ENCODE assay signal across 26 mouse cellular contexts in the genomic region with DNA sequence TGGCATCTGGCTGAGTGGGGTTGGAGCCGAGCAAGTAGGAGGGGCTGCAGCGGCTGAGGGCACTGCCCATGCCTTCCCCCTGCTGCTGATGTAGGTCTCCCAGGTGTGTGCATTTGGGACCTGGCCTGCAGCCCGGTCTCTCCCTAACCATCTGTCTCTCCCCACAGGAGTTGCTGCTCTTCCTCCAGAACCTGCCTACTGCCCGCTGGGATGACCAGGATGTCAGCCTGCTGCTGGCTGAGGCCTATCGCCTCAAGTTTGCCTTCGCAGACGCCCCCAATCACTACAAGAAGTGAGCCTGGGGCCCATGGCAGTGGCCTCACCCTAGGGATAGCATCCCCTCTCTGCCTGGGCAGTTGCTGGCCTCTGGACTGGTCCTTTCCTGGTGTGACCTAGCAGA.
A peak's percentile ranks its signal among the peaks of the same experiment; 100 is the strongest.
DNase-seq lines count a peak whose midpoint lies in the region; ATAC-seq and TF ChIP-seq lines count a peak whose summit lies in the region.
"Had no signal": no experiment of that assay in that cellular context is flagged by ENCODE, and none has a peak within 500 bp of the region (broad histone marks: within the 10 kb centered on the region; RNA-seq: fewer than 3 reads in every experiment).

No protein-coding gene starts in this region.

- no peak for TF ChIP-seq CTCF in hindbrain, postnatal 0 days (IDR thresholded peaks at IDR 0.05; ENCODE audit: low read depth)

- H3K4me2 ChIP-seq in hindbrain, postnatal 0 days (ENCODE audit: low read depth, low read length): no peak overlapping the region
- no peak overlapping the region for H3K4me2 ChIP-seq in heart, embryonic 11.5 days
- H3K4me2 ChIP-seq: forebrain, embryonic 15.5 days; hindbrain, embryonic 13.5 days; kidney, embryonic 15.5 days; limb, embryonic 15.5 days; liver, embryonic 13.5 days; midbrain, embryonic 13.5 days; stomach, embryonic 15.5 days had no signal

- WGBS in hindbrain, embryonic 10.5 days: 96% methylated on average over 7 of the region's 7 CpGs
- 70% methylated on average over 7 of the region's 7 CpGs for WGBS in hindbrain, postnatal 0 days
- 94% methylated on average over 7 of the region's 7 CpGs for WGBS in embryonic facial prominence, embryonic 10.5 days
- 81% methylated on average over 7 of the region's 7 CpGs for WGBS in heart, embryonic 11.5 days (ENCODE audit: insufficient replicate concordance)

- no peaks in the 10 kb centered on the region for H3K36me3 ChIP-seq in hindbrain, embryonic 10.5 days
- no peaks in the 10 kb centered on the region for H3K36me3 ChIP-seq in hindbrain, postnatal 0 days (ENCODE audit: insufficient read depth, low read length)
- no peaks in the 10 kb centered on the region for H3K36me3 ChIP-seq in embryonic facial prominence, embryonic 10.5 days (replicated peaks)
- H3K36me3 ChIP-seq in heart, embryonic 11.5 days (ENCODE audit: control insufficient read depth, insufficient read depth, low read length): no peaks in the 10 kb centered on the region
- H3K36me3 ChIP-seq: forebrain, embryonic 15.5 days; heart, embryonic 10.5 days; hindbrain, embryonic 13.5 days; kidney, embryonic 15.5 days; limb, embryonic 15.5 days; liver, embryonic 13.5 days; midbrain, embryonic 13.5 days; stomach, embryonic 15.5 days had no signal

- DNase-seq in hindbrain, embryonic 10.5 days (ENCODE audit: low spot score): no peak
- no peak for DNase-seq in hindbrain, postnatal 0 days (ENCODE audit: low spot score)
- peak; percentile 65 for DNase-seq in cerebellum, adult 11-12 months
- DNase-seq in cerebellum, adult 9-11 months: peak; percentile 71
- no peak for DNase-seq in embryonic facial prominence, embryonic 10.5 days (ENCODE audit: low spot score)
- no peak for DNase-seq in spleen, adult 12 weeks (ENCODE audit: low spot score)
- no peak for DNase-seq in layer of hippocampus, adult 9-11 months
- DNase-seq: gastrocnemius, postnatal 25 days; heart, adult 11 months; heart, postnatal 36 days; kidney, adult 11 months; kidney, postnatal 25 days; liver, embryonic 13.5 days; lung, adult 18-20 months; lung, postnatal 4 days had no signal

- H3K27ac ChIP-seq in hindbrain, embryonic 10.5 days: peak overlapping the region; percentile 67
- no peak overlapping the region for H3K27ac ChIP-seq in hindbrain, postnatal 0 days
- peak overlapping the region; percentile 51; the same call in 1 of the 2 replicates for H3K27ac ChIP-seq in embryonic facial prominence, embryonic 10.5 days (replicated peaks)
- no peak overlapping the region for H3K27ac ChIP-seq in heart, embryonic 11.5 days (ENCODE audit: low read depth, low read length)
- H3K27ac ChIP-seq: forebrain, embryonic 15.5 days; heart, embryonic 10.5 days; hindbrain, embryonic 13.5 days; kidney, embryonic 15.5 days; left cerebral cortex, adult 2 months; limb, embryonic 15.5 days; liver, embryonic 13.5 days; stomach, embryonic 15.5 days had no signal

- no peaks in the 10 kb centered on the region for H3K9me3 ChIP-seq in hindbrain, embryonic 10.5 days
- no peaks in the 10 kb centered on the region for H3K9me3 ChIP-seq in hindbrain, postnatal 0 days (ENCODE audit: low read length)
- H3K9me3 ChIP-seq in embryonic facial prominence, embryonic 10.5 days: no peaks in the 10 kb centered on the region
- no peaks in the 10 kb centered on the region for H3K9me3 ChIP-seq in heart, embryonic 11.5 days (replicated peaks; ENCODE audit: control insufficient read depth, low read length)
- H3K9me3 ChIP-seq: forebrain, embryonic 15.5 days; heart, embryonic 10.5 days; hindbrain, embryonic 13.5 days; kidney, embryonic 15.5 days; limb, embryonic 15.5 days; liver, embryonic 13.5 days; midbrain, embryonic 13.5 days; stomach, embryonic 15.5 days had no signal

- ATAC-seq in hindbrain, postnatal 0 days: no peak
- ATAC-seq in heart, embryonic 11.5 days (replicated peaks; ENCODE audit: insufficient number of reproducible peaks, low FRiP score, low TSS enrichment): no peak
- ATAC-seq: forebrain, embryonic 15.5 days; lung, postnatal 0 days; midbrain, embryonic 13.5 days had no signal

- H3K27me3 ChIP-seq in hindbrain, embryonic 10.5 days (ENCODE audit: insufficient read depth, poor library complexity, severe bottlenecking): no peaks in the 10 kb centered on the region
- no peaks in the 10 kb centered on the region for H3K27me3 ChIP-seq in hindbrain, postnatal 0 days (ENCODE audit: insufficient read depth, low read length)
- H3K27me3 ChIP-seq in embryonic facial prominence, embryonic 10.5 days (replicated peaks; ENCODE audit: low read depth, poor library complexity, severe bottlenecking): no peaks in the 10 kb centered on the region
- H3K27me3 ChIP-seq in heart, embryonic 11.5 days (ENCODE audit: control insufficient read depth, insufficient read depth, low read length): no peaks in the 10 kb centered on the region; the same call in 1 of the 2 replicates
- H3K27me3 ChIP-seq: forebrain, embryonic 15.5 days; hindbrain, embryonic 13.5 days; kidney, embryonic 15.5 days; limb, embryonic 15.5 days; liver, embryonic 13.5 days; megakaryocyte, embryonic 14.5 days; midbrain, embryonic 13.5 days; stomach, embryonic 15.5 days had no signal

- peaks cover 25% of the 10 kb centered on the region for H3K4me1 ChIP-seq in hindbrain, embryonic 10.5 days (replicated peaks)
- H3K4me1 ChIP-seq in hindbrain, postnatal 0 days (ENCODE audit: insufficient read depth, low read length): 0 out of 2 replicates have a peak, but pooled peaks cover 2% of the 10 kb centered on the region
- H3K4me1 ChIP-seq in embryonic facial prominence, embryonic 10.5 days: peaks cover 29% of the 10 kb centered on the region
- no peaks in the 10 kb centered on the region for H3K4me1 ChIP-seq in heart, embryonic 11.5 days (ENCODE audit: control insufficient read depth, insufficient read depth, low read length)
- H3K4me1 ChIP-seq: forebrain, embryonic 15.5 days; limb, embryonic 15.5 days; liver, embryonic 13.5 days; midbrain, embryonic 13.5 days; stomach, embryonic 15.5 days had no signal

- no peak overlapping the region for H3K4me3 ChIP-seq in hindbrain, embryonic 10.5 days
- no peak overlapping the region for H3K4me3 ChIP-seq in hindbrain, postnatal 0 days (ENCODE audit: low read length)
- no peak overlapping the region for H3K4me3 ChIP-seq in embryonic facial prominence, embryonic 10.5 days
- H3K4me3 ChIP-seq in heart, embryonic 11.5 days (ENCODE audit: low read depth, low read length): no peak overlapping the region
- H3K4me3 ChIP-seq: forebrain, embryonic 15.5 days; heart, embryonic 10.5 days; hindbrain, embryonic 13.5 days; kidney, embryonic 15.5 days; left cerebral cortex, adult 2 months; limb, embryonic 15.5 days; liver, embryonic 13.5 days; megakaryocyte, embryonic 14.5 days; midbrain, embryonic 13.5 days; stomach, embryonic 15.5 days had no signal

- no peak overlapping the region for H3K9ac ChIP-seq in hindbrain, postnatal 0 days (replicated peaks; ENCODE audit: low read length)
- no peak overlapping the region for H3K9ac ChIP-seq in heart, embryonic 11.5 days (ENCODE audit: low read depth, low read length)
- H3K9ac ChIP-seq: forebrain, embryonic 15.5 days; hindbrain, embryonic 13.5 days; kidney, embryonic 15.5 days; limb, embryonic 15.5 days; liver, embryonic 13.5 days; midbrain, embryonic 13.5 days; stomach, embryonic 15.5 days had no signal

Comparison
In these comparisons a context has a peak if more than half of its experiments do, and no peak if none do; other contexts are left out.
1. H3K27ac ChIP-seq: peak in hindbrain, embryonic 10.5 days (single experiment) and embryonic facial prominence, embryonic 10.5 days (single experiment); none in hindbrain, postnatal 0 days (single experiment) and heart, embryonic 11.5 days (single experiment).
2. DNase-seq: peak in cerebellum, adult 11-12 months (single experiment) and cerebellum, adult 9-11 months (single experiment); none in hindbrain, embryonic 10.5 days (single experiment), hindbrain, postnatal 0 days (single experiment), embryonic facial prominence, embryonic 10.5 days (single experiment), spleen, adult 12 weeks (single experiment) and layer of hippocampus, adult 9-11 months (single experiment).